Mouse (Mus musculus): ENCODE measurements around the gene Wdr63. TPM values are rescaled to one million over a fixed set of nuclear protein-coding genes. Genes with fewer than 3 reads are reported as not detected.
A peak's percentile ranks its signal among the peaks of the same experiment; 100 is the strongest.

The Wdr63 gene
- total and polyA plus RNA-seq, 2 experiments = 0.17 to 0.18 TPM

DNA sequence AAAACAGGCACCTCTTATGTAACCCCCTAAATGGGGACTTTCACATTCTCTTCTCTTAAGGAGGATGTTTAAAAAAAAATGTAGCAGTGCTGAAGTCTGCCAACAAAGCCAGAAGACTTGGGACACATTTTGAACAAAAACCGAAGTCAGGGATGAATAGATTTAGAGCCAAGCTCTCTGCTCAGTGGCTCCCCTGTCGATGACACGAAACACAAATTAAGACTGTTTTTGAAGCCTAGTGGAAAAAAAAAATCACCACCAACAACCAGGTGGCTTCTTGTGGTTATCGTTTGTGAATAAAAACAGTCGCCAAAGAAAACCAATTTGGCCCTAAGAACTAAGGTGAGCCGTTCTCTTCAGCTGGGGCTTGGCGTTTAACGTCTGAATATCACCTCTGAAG, 44.4 kb upstream of the Wdr63 start:
- H3K27me3 ChIP-seq (ENCODE audit: control insufficient read depth, insufficient read depth, low read length) = 0 out of 2 replicates have a peak, but pooled peaks cover 2% of the 10 kb centered on the region
- no peak overlapping the region for H3K27ac ChIP-seq (replicated peaks; ENCODE audit: insufficient read depth, low read depth, low read length)
- H3K79me2 ChIP-seq (ENCODE audit: control insufficient read depth, insufficient read depth, low read length) = no peaks in the 10 kb centered on the region
- 92% methylated on average over 8 of the region's 8 CpGs for WGBS
- no peaks in the 10 kb centered on the region for H3K36me3 ChIP-seq (ENCODE audit: control insufficient read depth, insufficient read depth, low read length)
- DNase-seq (ENCODE audit: extremely low read depth, low read depth, low spot score) = no peak
- no peak for TF ChIP-seq POLR2A (IDR thresholded peaks at IDR 0.05; ENCODE audit: extremely low read depth, insufficient read depth, low read length)
- no peak for TF ChIP-seq CTCF (IDR thresholded peaks at IDR 0.05; ENCODE audit: low read depth, low read length)
- H3K9ac ChIP-seq (ENCODE audit: low read depth, low read length) = no peak overlapping the region
- H3K4me3 ChIP-seq (ENCODE audit: insufficient read depth, low read depth, low read length) = no peak overlapping the region
- H3K4me1 ChIP-seq (ENCODE audit: control insufficient read depth, insufficient read depth, low read length) = peaks cover 4% of the 10 kb centered on the region; the same call in 1 of the 2 replicates

DNA sequence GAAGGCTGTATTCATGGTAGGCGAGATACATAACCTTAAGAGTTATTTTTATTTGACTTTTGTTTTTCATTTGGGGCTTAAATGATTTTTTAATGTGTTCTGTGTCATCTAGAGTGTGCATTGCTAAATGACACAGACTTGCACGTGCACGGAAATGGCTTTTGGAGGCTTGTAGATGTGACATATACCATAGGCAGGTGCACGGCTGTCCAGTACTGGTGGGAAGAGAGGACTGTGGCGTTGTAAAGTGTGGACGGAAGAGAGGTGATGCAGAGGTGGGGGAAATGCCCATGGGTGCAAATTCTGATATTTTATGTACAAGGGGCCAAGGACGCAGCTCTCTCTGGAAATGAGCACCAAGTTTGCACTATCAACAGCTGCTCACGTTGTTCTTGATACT, 43.8 kb upstream of the Wdr63 start:
- WGBS = 89% methylated on average over 8 of the region's 8 CpGs
- H3K4me3 ChIP-seq (ENCODE audit: insufficient read depth, low read depth, low read length) = no peak overlapping the region
- H3K4me1 ChIP-seq (ENCODE audit: control insufficient read depth, insufficient read depth, low read length) = peaks cover 4% of the 10 kb centered on the region; the same call in 1 of the 2 replicates
- TF ChIP-seq CTCF (IDR thresholded peaks at IDR 0.05; ENCODE audit: low read depth, low read length) (no peak), POLR2A (IDR thresholded peaks at IDR 0.05; ENCODE audit: extremely low read depth, insufficient read depth, low read length) (no peak)
- H3K79me2 ChIP-seq (ENCODE audit: control insufficient read depth, insufficient read depth, low read length) = no peaks in the 10 kb centered on the region
- no peak overlapping the region for H3K27ac ChIP-seq (replicated peaks; ENCODE audit: insufficient read depth, low read depth, low read length)
- H3K27me3 ChIP-seq (ENCODE audit: control insufficient read depth, insufficient read depth, low read length) = 0 out of 2 replicates have a peak, but pooled peaks cover 2% of the 10 kb centered on the region
- H3K9ac ChIP-seq (ENCODE audit: low read depth, low read length) = no peak overlapping the region
- no peak for DNase-seq (ENCODE audit: extremely low read depth, low read depth, low spot score)
- no peaks in the 10 kb centered on the region for H3K36me3 ChIP-seq (ENCODE audit: control insufficient read depth, insufficient read depth, low read length)

DNA sequence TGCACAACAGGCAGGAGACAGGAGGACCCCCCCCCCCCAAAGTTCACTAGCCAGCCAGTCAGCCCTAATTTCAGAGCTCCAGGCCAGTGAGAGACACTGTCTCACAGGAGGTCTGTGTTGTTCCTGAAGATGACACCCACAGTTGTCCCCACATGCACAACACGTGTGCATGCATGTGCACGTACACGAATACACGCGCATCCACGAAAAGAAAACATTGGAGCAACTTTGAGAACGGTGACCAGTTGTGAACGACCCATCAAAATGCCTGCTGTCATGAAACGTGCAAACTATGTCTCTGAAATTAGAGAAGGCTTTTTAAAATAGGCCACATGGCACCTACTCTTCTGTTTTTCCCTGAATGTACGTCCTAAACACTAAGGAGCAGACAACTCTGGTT, 43.4 kb upstream of the Wdr63 start:
- Histone ChIP-seq H3K27ac (replicated peaks; ENCODE audit: insufficient read depth, low read depth, low read length) (no peak overlapping the region), H3K9ac (ENCODE audit: low read depth, low read length) (no peak overlapping the region), H3K4me3 (ENCODE audit: insufficient read depth, low read depth, low read length) (no peak overlapping the region), H3K36me3 (ENCODE audit: control insufficient read depth, insufficient read depth, low read length) (no peaks in the 10 kb centered on the region), H3K4me1 (ENCODE audit: control insufficient read depth, insufficient read depth, low read length) (peaks cover 4% of the 10 kb centered on the region; the same call in 1 of the 2 replicates), H3K79me2 (ENCODE audit: control insufficient read depth, insufficient read depth, low read length) (no peaks in the 10 kb centered on the region), H3K27me3 (ENCODE audit: control insufficient read depth, insufficient read depth, low read length) (0 out of 2 replicates have a peak, but pooled peaks cover 2% of the 10 kb centered on the region)
- no peak for DNase-seq (ENCODE audit: extremely low read depth, low read depth, low spot score)
- WGBS = 95% methylated on average over 10 of the region's 10 CpGs
- TF ChIP-seq CTCF (IDR thresholded peaks at IDR 0.05; ENCODE audit: low read depth, low read length) (no peak), POLR2A (IDR thresholded peaks at IDR 0.05; ENCODE audit: extremely low read depth, insufficient read depth, low read length) (no peak)

DNA sequence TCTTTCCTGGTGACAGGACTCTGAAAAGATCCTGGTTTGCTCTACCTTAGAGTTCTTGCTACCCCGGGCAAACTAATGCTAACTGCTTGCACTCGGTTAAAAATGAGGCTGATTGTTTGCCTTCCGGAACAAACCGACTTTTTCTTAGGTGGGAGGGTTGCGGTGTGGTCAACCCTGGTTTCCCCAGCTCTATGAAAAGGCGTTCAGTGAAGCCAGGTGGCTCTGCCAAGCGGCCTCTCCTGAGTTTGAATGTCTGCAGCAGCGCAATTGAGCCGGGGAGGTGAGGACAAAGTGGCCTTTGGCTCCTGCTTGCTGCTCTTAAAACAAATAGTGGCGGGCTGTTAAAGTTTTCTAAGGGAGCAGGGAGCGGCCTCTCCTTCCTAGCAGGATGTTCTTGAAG, 42.6 kb upstream of the Wdr63 start:
- Histone ChIP-seq H3K79me2 (ENCODE audit: control insufficient read depth, insufficient read depth, low read length) (no peaks in the 10 kb centered on the region), H3K36me3 (ENCODE audit: control insufficient read depth, insufficient read depth, low read length) (no peaks in the 10 kb centered on the region), H3K27ac (replicated peaks; ENCODE audit: insufficient read depth, low read depth, low read length) (no peak overlapping the region), H3K9ac (ENCODE audit: low read depth, low read length) (no peak overlapping the region), H3K27me3 (ENCODE audit: control insufficient read depth, insufficient read depth, low read length) (0 out of 2 replicates have a peak, but pooled peaks cover 2% of the 10 kb centered on the region), H3K4me1 (ENCODE audit: control insufficient read depth, insufficient read depth, low read length) (peaks cover 4% of the 10 kb centered on the region; the same call in 1 of the 2 replicates), H3K4me3 (ENCODE audit: insufficient read depth, low read depth, low read length) (no peak overlapping the region)
- TF ChIP-seq POLR2A (IDR thresholded peaks at IDR 0.05; ENCODE audit: extremely low read depth, insufficient read depth, low read length) = no peak
- no peak for TF ChIP-seq CTCF (IDR thresholded peaks at IDR 0.05; ENCODE audit: low read depth, low read length)
- WGBS = 5% methylated on average over 11 of the region's 11 CpGs
- peak; percentile 40 for DNase-seq (ENCODE audit: extremely low read depth, low read depth, low spot score)

DNA sequence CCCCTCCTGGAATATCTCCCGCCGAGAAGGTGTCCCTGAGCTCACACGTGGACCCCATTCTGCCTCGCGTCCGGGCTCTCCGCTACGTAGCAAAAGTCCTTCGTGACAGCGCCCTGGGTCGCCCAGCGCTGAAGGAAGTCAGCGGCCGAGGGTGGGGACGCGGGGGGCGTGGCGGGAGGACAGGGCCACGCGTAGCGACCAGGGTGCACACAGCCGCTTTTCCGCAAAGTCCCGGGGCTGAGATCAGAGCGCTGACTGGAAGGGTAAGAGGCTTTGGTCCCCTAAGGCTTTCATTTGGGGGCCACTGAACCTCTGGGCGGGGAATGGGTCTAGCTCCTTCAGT, 42.1 kb upstream of the Wdr63 start:
- H3K79me2 ChIP-seq (ENCODE audit: control insufficient read depth, insufficient read depth, low read length) = no peaks in the 10 kb centered on the region
- WGBS = 1% methylated on average over 26 of the region's 26 CpGs
- 0 out of 2 replicates have a peak, but pooled peaks cover 2% of the 10 kb centered on the region for H3K27me3 ChIP-seq (ENCODE audit: control insufficient read depth, insufficient read depth, low read length)
- DNase-seq (ENCODE audit: extremely low read depth, low read depth, low spot score) = no peak
- H3K36me3 ChIP-seq (ENCODE audit: control insufficient read depth, insufficient read depth, low read length) = no peaks in the 10 kb centered on the region
- peaks cover 4% of the 10 kb centered on the region; the same call in 1 of the 2 replicates for H3K4me1 ChIP-seq (ENCODE audit: control insufficient read depth, insufficient read depth, low read length)
- H3K4me3 ChIP-seq (ENCODE audit: insufficient read depth, low read depth, low read length) = peak overlapping the region; percentile 38
- no peak overlapping the region for H3K27ac ChIP-seq (replicated peaks; ENCODE audit: insufficient read depth, low read depth, low read length)
- peak overlapping the region; percentile 5; the same call in 1 of the 2 replicates for H3K9ac ChIP-seq (ENCODE audit: low read depth, low read length)
- TF ChIP-seq POLR2A (IDR thresholded peaks at IDR 0.05; ENCODE audit: extremely low read depth, insufficient read depth, low read length) (no peak), CTCF (IDR thresholded peaks at IDR 0.05; ENCODE audit: low read depth, low read length) (no peak)

Measured in liver, adult 2 months (tissue).